Mouse (Mus musculus): ENCODE measurements at regions not wholly inside any gene's neighbourhood (a gene's known extent, or its start where the extent isn't known, plus 50 kb on each side); places are given as distances from the start of the nearest gene placed in this dataset.
A peak's percentile ranks its signal among the peaks of the same experiment; 100 is the strongest.
"Not testable (repeated sequence)": the region's sequence is repeated elsewhere in the genome, so short reads cannot be mapped to it uniquely, and the experiment has no call there.

DNA sequence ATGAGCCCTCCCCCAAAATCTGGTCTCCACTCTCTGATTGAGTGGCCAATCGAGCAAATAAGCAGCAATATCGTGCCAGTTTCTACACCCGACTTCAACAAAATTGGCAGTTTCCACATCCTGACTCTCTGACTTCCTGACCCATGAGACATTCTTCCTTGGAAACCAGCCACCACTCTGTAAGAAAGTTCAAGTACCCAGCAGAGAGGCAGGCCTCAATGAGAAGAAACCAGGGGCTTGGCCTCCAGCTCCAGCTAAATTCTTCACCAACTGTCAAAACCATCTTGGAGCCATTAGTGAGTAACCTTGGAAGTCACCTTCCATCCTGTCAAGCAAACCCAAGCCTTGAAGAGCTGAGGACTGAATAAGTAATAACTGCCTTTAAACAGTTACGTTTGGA is 162.7 kb upstream of the Intu start:
- DNase-seq (ENCODE audit: low spot score in 2 of 2) = no peak

DNA sequence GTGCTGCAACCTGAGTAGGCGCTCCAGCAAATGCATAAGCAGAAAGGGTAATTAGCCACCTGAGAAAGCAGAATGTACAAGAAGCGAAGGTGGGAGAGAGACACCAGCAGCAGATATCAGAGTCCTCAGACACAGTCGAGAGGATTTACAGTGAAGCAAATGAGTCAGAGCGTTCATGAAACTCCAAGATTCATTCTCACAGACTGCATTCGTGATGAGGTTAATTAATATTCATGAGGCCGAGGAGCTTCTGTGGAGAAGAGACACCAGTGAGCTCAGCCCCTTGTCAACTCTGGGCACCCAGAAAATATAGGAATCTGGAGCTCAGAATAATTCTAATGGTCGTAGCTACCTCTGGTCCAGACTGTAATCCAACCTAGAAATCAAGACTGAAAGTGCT is 159.7 kb upstream of the Intu start:
- DNase-seq (ENCODE audit: low spot score in 2 of 2) = no peak

DNA sequence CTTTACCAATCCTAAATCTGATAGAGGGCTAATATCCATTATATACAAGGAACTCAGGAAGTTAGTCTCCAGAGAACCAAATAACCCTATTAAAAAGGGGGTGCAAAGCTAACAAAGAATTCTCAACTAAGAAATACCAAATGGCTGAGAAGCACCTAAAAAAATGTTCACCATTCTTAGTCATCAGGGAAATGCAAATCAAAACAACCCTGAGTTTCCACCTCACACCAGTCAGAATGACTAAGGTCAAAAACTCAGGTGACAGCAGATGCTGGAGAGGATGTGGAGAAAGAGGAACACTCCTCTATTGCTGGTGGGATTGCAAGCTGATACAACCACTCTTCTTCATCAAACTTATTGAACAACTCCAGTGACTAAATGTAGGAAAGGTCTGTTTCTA is 154.9 kb upstream of the Intu start:
- DNase-seq (ENCODE audit: low spot score in 2 of 2) = not testable (repeated sequence)

DNA sequence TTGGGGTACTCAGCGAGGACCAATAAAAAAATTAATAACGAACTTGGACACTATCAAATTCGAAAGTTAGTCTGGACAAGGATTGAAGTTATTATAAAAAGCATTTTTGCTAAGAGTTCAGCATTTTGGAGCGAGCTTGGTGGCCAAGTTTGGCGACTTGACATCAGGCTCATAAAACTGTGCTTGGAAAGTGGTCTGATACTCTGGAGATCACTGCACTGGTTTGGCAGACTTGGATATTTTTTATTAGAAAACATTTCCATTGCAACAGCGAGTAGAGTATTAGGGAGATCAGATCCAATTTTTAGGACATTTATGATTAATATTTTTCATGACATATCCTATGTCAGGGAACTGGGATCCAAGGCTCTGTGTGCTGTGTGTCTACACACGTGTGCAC is 153.7 kb upstream of the Intu start:
- DNase-seq (ENCODE audit: low spot score in 2 of 2) = no peak

DNA sequence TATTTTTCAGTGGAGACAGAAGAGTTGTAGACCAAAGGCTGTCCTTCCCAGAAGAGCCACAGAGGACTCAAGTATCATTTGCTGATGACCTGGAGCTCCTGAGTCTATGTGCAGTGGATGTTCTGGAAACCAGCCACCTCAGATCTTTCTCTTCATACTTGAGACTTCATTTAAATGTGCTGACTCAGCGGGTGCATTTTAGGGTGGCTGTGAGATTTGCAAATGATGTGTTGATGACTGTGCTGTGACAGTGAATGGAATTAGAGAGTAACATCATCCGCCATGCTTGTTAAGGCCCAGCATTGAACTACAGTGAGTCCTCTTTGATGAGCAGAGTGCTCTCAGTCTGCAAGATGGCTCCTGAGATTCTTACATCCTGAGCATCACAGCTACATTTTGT is 152.0 kb upstream of the Intu start:
- no peak for DNase-seq (ENCODE audit: low spot score in 2 of 2)

DNA sequence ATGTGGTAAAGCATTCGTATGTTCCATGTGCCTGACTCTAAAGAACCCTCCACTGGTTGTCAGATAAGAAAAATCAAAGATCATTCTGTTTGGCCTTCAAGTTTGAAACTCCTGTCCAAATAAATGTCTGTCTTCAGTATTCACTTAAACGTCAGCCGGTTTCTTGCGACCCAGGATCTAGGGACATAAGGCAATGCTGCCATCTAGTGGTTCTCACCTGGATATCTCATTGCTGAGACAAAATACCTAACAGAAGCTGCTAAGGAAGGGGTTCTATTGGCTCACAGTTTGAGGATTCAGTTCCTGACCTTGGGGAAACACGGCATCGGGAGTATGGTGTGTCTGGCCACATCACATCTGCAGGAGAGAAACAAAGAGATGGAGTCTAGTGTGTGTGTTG is 139.5 kb upstream of the Intu start:
- peak; percentile 5 to 20 for DNase-seq (ENCODE audit: low spot score in 2 of 2)

DNA sequence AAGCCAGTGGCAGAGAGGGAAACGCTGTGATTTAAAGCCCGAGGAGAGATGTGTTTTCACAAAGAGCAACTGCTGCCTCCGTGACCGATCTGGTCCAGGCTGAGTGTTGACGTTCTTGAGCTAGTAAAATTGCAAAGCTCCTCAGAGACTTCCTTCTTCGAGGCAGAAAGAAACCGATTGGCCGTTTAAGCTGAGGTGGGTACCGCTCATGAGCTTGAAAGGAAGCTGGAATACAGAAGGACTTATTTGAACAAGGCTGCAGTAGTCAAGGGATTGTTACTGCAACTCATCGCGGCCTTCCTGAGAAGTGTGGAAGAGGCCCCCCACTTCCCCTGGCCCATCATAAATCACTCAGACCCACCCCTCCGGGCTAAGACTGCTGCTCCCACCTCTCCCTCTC is 132.9 kb upstream of the Intu start:
- no peak for DNase-seq (ENCODE audit: low spot score in 2 of 2)

DNA sequence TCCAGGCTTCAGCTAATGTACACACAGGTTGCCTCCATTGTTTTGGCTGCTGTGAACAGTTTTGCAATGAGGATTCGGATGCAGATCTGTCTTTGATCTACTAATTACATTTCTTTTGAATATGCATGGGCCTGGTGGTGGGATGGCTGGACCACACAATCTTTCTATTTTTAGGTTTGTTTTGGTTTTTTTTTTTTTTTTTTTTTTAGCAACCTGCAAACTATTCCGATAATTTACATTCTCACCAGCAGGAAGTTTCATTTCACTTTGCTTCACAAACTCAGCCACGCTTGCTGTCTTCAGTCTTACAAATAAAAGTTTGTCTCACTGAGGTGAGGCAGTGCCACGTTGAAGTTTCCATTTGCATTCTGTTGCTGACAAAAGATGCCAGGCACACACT is 127.7 kb upstream of the Intu start:
- DNase-seq (ENCODE audit: low spot score in 2 of 2) = no peak

DNA sequence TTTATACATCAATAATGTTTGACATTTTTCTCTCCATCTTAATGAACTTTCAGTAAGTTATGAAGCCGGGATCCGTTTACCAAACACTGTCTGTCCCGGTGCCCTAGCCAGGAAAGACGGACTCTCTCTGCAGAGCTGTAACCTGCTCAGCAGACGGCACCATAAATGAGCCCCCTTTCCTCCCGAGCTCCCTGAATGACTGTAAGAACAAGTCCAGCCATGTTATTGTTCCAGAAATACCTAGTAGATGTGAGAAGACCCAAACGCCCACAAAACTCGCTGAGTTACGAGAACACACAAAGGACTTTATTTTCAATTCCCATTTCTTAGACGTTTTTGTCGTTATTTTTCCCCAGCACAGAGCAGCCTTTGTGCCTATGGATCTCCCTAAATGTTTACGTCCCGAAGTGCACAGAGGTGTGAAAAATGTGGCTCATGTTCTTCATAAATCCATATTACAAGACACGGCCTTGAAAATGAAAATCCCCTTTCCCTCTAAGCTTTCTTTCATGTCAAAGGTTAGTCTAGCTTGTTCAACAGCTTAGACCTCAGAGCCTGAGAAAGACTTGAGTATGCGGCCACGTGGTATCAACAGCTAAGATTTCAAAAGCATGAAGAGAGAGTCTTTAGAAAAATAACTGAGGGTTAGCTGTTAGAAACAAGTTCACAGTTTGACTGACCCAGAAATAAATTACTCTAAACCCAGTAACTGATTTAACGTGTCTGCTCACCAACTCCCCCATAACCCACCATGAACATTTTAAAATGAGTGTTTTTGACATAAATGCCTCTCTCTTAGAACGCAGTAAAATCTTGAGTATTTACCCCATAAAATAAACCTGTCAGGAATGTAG is 125.8 kb upstream of the Intu start:
- no peak for DNase-seq (ENCODE audit: low spot score in 2 of 2)

DNA sequence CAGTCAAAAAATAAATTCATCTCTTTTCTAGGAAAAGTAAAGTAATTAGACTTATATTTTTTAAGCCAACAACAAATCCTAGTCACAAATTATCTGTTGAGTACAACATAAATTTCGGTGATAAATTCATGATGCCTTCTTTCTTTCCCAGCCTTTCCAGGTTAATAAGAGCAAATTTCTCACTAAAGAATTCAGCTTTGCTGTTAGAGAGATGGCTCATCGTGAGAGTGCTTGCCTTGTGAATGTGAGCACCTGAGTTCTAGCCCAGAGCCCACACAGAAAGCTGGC is 125.2 kb upstream of the Intu start:
- DNase-seq (ENCODE audit: low spot score in 2 of 2) = no peak

DNA sequence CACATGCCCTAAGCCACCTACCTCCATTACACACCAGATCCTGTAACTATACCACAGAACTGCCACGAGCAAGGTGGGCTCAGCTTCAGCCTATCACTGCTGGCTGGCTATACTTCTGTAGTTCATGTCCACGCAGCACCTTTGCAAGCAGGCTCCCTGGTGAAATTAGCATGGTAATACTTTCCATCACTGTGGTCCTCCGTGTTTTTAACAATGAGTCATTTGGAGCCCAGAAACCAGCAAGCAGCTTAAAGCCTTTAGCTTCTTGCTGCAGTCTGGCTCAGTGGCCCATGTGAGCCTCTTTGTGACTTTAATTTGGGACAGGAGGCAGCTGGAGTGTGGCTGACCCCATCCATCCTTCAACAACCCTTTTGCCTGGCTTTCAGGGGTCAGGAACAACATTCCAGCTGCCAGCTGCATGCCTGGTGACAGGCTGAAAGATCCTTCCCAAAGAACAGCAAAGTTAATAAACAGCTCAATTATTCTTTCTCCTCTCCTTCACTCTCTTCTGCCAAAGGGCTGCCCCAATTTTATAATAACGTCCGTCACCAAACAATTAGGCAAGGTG is 122.1 kb upstream of the Intu start:
- DNase-seq (ENCODE audit: low spot score in 2 of 2) = no peak

DNA sequence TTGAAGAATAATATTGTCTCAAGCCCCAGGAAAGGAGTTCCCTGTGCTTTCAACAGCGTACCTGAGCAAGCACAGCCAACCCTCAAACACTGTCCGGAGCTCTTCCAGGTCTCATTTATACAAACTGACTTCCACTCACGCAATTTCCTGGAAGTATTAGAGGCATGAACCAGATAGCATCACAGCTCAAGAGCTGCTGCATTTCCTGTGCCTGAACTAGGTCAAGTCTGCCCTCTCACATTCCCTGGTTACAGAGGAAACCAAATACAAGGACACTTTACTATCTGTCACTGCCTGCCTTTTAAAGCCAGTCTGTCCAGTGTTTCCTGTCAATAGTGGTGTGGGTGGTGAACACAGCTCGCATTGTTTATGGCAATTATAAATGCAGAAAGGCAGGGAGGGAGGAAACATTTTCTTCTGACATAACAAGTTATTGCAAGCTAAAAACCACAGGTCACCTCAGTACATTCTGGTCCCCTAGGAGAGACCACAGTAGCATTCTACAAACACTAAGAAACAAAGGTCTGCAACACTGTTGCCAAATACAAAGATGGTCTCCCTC is 120.3 kb upstream of the Intu start:
- DNase-seq (ENCODE audit: low spot score in 2 of 2) = no peak

DNA sequence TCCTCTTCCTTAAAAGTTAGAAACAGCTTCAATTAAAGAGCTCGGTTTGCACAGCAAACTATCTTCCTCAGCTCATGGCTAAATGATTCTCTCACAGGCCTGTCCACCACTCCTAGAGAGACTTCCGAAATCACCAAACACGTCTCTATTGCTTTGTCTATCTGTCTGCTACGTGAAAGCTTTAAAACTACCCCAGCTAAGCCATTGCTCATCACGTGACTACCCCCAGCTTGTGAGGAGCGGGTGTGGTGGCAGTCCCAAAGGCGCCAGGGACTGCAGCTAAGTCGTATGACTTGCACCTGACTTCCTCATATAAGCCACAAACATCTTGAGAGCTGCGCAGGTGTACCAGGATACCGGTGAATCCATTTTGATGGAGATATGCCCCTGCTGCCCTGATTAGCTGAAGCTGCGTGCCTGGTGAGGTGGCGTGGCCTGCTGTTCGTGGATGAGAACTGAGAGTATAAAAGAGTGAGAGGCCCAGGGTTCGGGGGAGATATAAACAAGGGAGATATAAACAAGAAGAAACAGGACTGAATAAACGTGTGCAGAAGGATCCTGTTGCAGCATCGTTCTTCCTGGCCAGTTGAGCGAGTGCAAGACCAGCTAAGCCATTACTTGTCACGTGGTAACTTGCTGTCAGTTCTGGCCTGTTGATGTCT is 105.8 kb upstream of the Intu start:
- DNase-seq (ENCODE audit: low spot score in 2 of 2) = not testable (repeated sequence)

DNA sequence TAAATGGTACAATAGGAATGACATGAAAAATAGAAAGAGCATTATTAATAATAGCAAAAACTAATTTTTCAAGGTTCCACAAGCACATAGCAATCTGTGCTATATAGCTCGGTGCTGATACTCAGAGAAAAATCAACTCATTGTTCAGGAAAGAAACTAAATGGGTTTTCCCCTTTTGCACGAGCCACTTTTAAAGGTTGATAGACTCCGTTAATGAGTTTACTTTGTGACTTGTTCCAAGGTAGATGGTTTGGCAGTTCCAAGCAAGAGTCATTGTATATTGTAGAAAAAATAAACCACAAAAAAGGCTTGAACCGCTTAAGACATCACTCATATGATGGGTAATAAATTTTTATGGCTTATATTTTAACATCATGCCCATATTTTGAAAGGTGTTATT is 105.0 kb upstream of the Intu start:
- DNase-seq (ENCODE audit: low spot score in 2 of 2) = no peak

DNA sequence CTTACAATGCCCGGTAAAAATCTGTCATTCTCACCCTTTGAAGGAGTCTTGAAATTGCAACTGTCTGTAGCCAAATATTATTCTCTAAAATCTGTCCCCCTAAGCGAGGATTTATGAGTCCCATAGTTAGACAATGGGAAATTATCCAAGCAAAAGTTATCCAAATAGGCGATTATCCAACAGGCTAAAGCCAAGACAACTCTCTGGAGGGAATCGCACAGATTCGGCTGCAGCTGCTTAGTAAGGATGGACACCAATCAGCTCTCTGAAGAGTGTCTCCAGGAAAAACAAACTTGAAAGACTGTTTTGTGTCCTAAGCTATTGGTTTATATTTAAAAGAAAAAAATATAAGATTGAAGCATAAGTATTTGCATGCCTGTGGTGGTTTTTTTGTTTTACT is 103.1 kb upstream of the Intu start:
- DNase-seq (ENCODE audit: low spot score in 2 of 2) = no peak

DNA sequence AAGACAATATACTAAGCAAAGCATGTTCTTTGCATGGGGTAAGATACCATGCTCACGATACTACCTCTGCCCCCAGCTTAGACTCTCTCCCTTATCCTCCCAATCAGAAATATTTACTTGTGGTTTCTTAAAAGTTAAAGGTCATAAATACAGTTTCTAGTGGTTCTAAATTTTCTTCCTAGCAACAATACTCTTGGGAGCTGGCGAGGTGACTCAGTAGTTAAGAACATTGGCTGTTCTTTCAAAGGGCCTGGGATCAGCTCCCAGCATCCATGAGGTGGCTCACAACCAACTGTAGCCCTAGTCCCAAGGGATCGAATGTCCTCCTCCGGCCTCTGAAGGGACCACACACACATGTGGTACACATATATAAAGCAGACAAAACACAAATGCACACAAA is 92.8 kb upstream of the Intu start:
- DNase-seq (ENCODE audit: low spot score in 2 of 2) = no peak

DNA sequence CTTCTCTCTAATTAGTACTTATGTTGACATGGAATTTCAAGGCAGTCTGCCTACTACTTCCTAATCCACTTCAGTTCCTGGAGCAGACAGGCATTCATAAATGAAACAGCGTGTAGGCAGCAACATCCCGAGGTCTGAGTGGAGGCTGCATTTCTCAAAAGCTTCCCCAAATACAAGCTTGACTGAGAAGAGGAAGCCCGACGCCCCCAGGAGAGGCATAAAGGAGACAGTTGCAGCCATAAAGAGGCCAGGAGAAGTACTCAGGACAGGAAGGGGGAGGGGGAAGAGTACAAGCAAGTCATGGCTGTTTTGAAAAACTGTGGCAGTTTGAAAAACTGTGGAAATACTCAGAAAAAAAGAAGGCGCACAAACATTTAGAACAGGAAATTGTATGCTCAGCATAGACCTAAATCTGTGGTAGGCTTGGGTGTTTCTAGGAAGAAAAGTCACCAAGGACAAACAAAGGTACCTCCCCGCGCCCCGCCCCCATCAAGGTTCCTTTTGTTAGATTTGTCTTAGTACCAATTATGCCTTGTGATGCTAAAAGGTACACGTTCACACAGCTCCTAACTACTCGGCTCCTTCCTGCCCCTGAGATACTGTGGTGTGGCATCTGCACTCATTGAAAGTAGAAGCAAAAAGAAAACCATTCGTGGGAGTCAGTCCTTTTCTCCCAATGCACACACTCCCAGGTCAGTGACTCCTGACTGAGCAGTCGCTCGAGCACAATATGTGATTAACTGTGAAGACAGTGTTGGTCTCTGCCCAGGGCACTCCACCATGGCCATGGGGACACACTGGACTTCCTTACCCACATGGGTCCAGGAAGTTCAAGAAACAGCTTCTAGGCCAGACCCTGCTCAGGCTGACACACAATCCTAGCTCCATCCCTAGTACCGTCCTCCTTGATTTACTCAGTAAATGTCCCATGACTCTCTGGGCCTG is 89.7 kb upstream of the Intu start:
- no peak for DNase-seq (ENCODE audit: low spot score in 2 of 2)

DNA sequence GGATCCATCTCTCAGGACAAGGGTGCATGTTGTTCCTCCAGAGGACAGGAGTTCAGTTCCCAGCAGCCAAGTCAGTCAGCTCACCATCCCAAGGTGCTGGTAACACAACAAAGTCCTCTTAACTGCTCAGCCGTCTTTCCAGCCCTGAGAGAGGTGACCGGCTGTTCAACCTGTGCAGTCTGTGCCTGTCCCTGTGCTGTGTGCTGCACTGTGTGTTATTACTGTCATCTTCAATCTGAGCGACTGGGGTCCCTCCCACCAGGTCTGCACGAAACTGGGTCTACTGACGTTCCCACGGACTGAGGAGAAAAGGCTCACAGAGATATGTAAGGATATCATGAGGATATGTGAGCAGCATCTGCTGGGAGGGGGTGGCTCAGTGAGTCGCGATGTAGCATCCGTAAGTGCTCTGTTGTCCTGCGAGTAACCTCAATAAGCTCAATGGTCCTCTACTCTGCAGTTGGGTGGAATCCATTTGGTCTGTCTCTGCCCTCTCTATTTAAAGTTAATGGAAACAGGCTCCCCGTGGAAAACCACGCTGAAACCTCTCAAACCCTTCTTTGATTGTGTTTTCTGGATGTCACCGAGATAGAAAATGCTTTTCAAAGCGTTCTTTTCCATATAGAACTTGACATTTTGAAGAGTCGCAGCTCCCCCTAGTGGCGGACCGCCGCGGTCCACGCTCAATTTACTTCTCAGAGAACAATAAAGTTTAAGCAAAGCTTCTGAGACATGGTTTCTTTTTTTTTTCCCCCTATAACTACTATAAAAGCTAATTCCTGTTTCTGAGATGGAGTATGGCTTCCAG is 87.1 kb upstream of the Intu start:
- peak in 1 of 2 experiments; percentile 39 for DNase-seq (ENCODE audit: low spot score in 2 of 2)

DNA sequence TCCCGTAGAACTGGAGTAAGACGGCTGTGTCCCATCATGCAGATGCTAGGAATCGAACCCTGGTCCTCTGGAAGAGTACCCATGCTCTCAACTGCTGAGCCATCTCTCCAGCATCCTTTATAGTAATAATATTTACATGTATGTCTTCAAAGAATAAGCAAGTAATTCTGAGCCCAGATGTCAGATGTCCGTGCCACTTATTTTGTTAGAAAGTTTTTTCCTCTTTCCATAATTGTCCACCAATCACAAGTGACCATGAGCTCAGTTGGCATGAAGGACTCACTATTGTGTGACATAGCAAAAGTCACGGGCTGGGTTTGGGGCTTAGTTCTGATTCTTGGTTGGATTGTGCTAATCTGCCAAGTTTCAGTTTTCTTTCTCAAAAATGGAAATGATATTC is 78.1 kb upstream of the Intu start:
- no peak for DNase-seq (ENCODE audit: low spot score in 2 of 2)

DNA sequence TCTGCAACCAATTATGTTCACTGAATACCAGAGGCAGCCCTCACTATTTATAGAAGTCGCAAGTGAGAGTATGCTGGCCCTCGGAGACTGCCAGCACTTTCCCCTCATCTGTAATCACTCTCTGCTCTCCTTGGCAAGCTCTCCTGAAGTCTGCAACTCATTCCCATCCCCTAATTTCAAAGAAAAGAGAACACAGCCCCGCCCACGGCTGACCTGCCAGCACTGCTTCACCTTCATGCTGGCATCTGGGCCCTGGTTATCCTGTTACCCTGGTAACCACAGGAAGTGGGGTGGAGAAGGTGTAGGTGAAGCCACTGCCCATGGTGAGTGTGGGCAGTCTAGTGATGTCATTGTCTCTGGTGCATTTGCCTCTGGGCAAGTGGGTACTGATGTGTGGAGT is 77.5 kb upstream of the Intu start:
- DNase-seq (ENCODE audit: low spot score in 2 of 2) = no peak

DNA sequence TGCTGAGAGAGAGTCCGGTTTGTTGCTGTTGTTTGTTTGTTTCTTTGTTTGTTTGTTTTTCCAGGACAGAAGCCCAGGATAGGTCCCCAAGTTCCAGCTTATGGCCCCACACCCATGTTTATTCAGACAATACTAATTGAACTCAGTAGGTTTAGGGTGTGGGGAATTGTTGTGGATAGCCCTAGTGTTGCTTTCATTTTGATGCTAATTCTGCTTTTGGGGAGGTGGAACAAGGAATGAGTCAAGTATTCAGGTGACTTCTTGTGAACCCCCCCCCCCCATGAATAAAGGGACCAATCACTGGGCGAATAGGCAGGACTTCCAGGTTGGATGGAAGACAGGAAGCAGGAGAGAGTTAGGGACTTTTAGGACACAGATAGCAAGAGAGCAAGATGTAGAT is 75.0 kb upstream of the Intu start:
- no peak for DNase-seq (ENCODE audit: low spot score in 2 of 2)
